Mouse (Mus musculus): ENCODE data around the gene Add1. TPM values are rescaled to one million over a fixed set of nuclear protein-coding genes. Genes with fewer than 3 reads are reported as not detected.

Gene Add1
- polyA plus RNA-seq, 1 experiment from 2014 or later: 158 TPM

GRCm38 (mm10) chr5:34641991-34642390 is 68.5 kb downstream of the Add1 start:
- peaks cover 3% of the 10 kb centered on the region for H3K4me1 ChIP-seq (ENCODE audit: control insufficient read depth, insufficient read depth, low read length)
- no peak overlapping the region for H3K4me2 ChIP-seq (ENCODE audit: low read depth, low read length)
- H3K27me3 ChIP-seq (ENCODE audit: control insufficient read depth, insufficient read depth, low read length): no peaks in the 10 kb centered on the region
- H3K9ac ChIP-seq (ENCODE audit: low read length): no peak overlapping the region
- no peaks in the 10 kb centered on the region for H3K9me3 ChIP-seq (replicated peaks; ENCODE audit: control insufficient read depth, low read length)
- WGBS: 84% methylated on average over 3 of the region's 3 CpGs
- H3K36me3 ChIP-seq (ENCODE audit: control insufficient read depth, insufficient read depth): peaks cover 62% of the 10 kb centered on the region
- H3K4me3 ChIP-seq (ENCODE audit: low read length): no peak overlapping the region
- no peak overlapping the region for H3K27ac ChIP-seq (ENCODE audit: low read length)
- no peak for ATAC-seq (replicated peaks; ENCODE audit: extremely low read depth, insufficient read depth, low FRiP score)

GRCm38 (mm10) chr5:34642932-34643331 is 69.5 kb downstream of the Add1 start:
- H3K4me2 ChIP-seq (ENCODE audit: low read depth, low read length): no peak overlapping the region
- no peaks in the 10 kb centered on the region for H3K9me3 ChIP-seq (replicated peaks; ENCODE audit: control insufficient read depth, low read length)
- no peak overlapping the region for H3K9ac ChIP-seq (ENCODE audit: low read length)
- no peak overlapping the region for H3K4me3 ChIP-seq (ENCODE audit: low read length)
- WGBS: 65% methylated on average over 5 of the region's 5 CpGs
- no peak overlapping the region for H3K27ac ChIP-seq (ENCODE audit: low read length)
- H3K4me1 ChIP-seq (ENCODE audit: control insufficient read depth, insufficient read depth, low read length): no peaks in the 10 kb centered on the region
- H3K27me3 ChIP-seq (ENCODE audit: control insufficient read depth, insufficient read depth, low read length): no peaks in the 10 kb centered on the region
- ATAC-seq (replicated peaks; ENCODE audit: extremely low read depth, insufficient read depth, low FRiP score): 0 out of 2 replicates have a peak, but pooled peaks have one; percentile 34
- H3K36me3 ChIP-seq (ENCODE audit: control insufficient read depth, insufficient read depth): peaks cover 68% of the 10 kb centered on the region

- Histone ChIP-seq H3K27me3 (ENCODE audit: control insufficient read depth, insufficient read depth, low read length) (no peaks in the 10 kb centered on the region), H3K4me1 (ENCODE audit: control insufficient read depth, insufficient read depth, low read length) (no peaks in the 10 kb centered on the region), H3K4me2 (ENCODE audit: low read depth, low read length) (no peak overlapping the region), H3K9ac (ENCODE audit: low read length) (no peak overlapping the region), H3K27ac (ENCODE audit: low read length) (no peak overlapping the region), H3K9me3 (replicated peaks; ENCODE audit: control insufficient read depth, low read length) (no peaks in the 10 kb centered on the region), H3K36me3 (ENCODE audit: control insufficient read depth, insufficient read depth) (peaks cover 78% of the 10 kb centered on the region), H3K4me3 (ENCODE audit: low read length) (no peak overlapping the region)
- no peak for ATAC-seq (replicated peaks; ENCODE audit: extremely low read depth, insufficient read depth, low FRiP score)
- 52% methylated on average over 4 of the region's 4 CpGs for WGBS
These were observed 74.1 kb downstream of the Add1 start for GRCm38 (mm10) chr5:34647581-34647980.

- no peaks in the 10 kb centered on the region for H3K9me3 ChIP-seq (replicated peaks; ENCODE audit: control insufficient read depth, low read length)
- H3K36me3 ChIP-seq (ENCODE audit: control insufficient read depth, insufficient read depth): peaks cover 75% of the 10 kb centered on the region
- no peak overlapping the region for H3K4me3 ChIP-seq (ENCODE audit: low read length)
- no peak for ATAC-seq (replicated peaks; ENCODE audit: extremely low read depth, insufficient read depth, low FRiP score)
- 90% methylated on average over 5 of the region's 5 CpGs for WGBS
- H3K27me3 ChIP-seq (ENCODE audit: control insufficient read depth, insufficient read depth, low read length): no peaks in the 10 kb centered on the region
- peaks cover 6% of the 10 kb centered on the region for H3K4me1 ChIP-seq (ENCODE audit: control insufficient read depth, insufficient read depth, low read length)
- no peak overlapping the region for H3K4me2 ChIP-seq (ENCODE audit: low read depth, low read length)
- H3K27ac ChIP-seq (ENCODE audit: low read length): no peak overlapping the region
- no peak overlapping the region for H3K9ac ChIP-seq (ENCODE audit: low read length)
These were observed 79.5 kb downstream of the Add1 start for GRCm38 (mm10) chr5:34652961-34653360.

DNA sequence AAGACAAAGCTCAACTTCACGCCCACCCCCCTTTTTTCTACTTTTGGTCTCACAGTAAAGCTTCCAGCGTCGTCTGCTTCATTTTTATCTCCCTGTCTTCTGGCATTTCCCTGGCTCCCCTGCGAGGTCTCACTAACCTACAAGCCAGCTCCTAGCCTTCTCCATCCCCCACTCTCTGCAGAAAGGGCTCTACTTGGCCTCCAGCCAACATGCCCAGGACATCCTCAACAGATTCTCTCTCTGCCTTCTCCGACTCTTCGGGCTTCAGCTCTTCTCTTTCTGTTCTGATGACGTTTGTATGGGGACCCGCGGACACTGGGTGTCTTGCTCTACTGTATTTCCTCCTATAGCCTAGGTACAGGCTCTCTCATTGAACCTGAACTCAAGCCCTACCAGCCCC is 81.4 kb downstream of the Add1 start:
- Histone ChIP-seq H3K27ac (ENCODE audit: low read length) (no peak overlapping the region), H3K36me3 (ENCODE audit: control insufficient read depth, insufficient read depth) (peaks cover 57% of the 10 kb centered on the region), H3K9me3 (replicated peaks; ENCODE audit: control insufficient read depth, low read length) (no peaks in the 10 kb centered on the region), H3K27me3 (ENCODE audit: control insufficient read depth, insufficient read depth, low read length) (no peaks in the 10 kb centered on the region), H3K4me3 (ENCODE audit: low read length) (no peak overlapping the region), H3K4me2 (ENCODE audit: low read depth, low read length) (no peak overlapping the region), H3K9ac (ENCODE audit: low read length) (no peak overlapping the region), H3K4me1 (ENCODE audit: control insufficient read depth, insufficient read depth, low read length) (peaks cover 12% of the 10 kb centered on the region)
- WGBS: 44% methylated on average over 9 of the region's 9 CpGs
- no peak for ATAC-seq (replicated peaks; ENCODE audit: extremely low read depth, insufficient read depth, low FRiP score)

- no peaks in the 10 kb centered on the region for H3K9me3 ChIP-seq (replicated peaks; ENCODE audit: control insufficient read depth, low read length)
- WGBS: 87% methylated on average over 8 of the region's 8 CpGs
- no peak for ATAC-seq (replicated peaks; ENCODE audit: extremely low read depth, insufficient read depth, low FRiP score)
- H3K27me3 ChIP-seq (ENCODE audit: control insufficient read depth, insufficient read depth, low read length): no peaks in the 10 kb centered on the region
- H3K4me3 ChIP-seq (ENCODE audit: low read length): no peak overlapping the region
- H3K36me3 ChIP-seq (ENCODE audit: control insufficient read depth, insufficient read depth): peaks cover 32% of the 10 kb centered on the region
- H3K27ac ChIP-seq (ENCODE audit: low read length): no peak overlapping the region
- no peak overlapping the region for H3K4me2 ChIP-seq (ENCODE audit: low read depth, low read length)
- no peak overlapping the region for H3K9ac ChIP-seq (ENCODE audit: low read length)
- H3K4me1 ChIP-seq (ENCODE audit: control insufficient read depth, insufficient read depth, low read length): peaks cover 14% of the 10 kb centered on the region
These were observed 84.1 kb downstream of the Add1 start for GRCm38 (mm10) chr5:34657556-34657955.

- Histone ChIP-seq H3K4me1 (ENCODE audit: control insufficient read depth, insufficient read depth, low read length) (peaks cover 16% of the 10 kb centered on the region), H3K4me2 (ENCODE audit: low read depth, low read length) (peak within 1 kb of the TSS; percentile 81), H3K36me3 (ENCODE audit: control insufficient read depth, insufficient read depth) (peaks cover 15% of the 10 kb centered on the region), H3K9me3 (replicated peaks; ENCODE audit: control insufficient read depth, low read length) (no peaks in the 10 kb centered on the region), H3K4me3 (ENCODE audit: low read length) (peak within 1 kb of the TSS; percentile 70), H3K27me3 (ENCODE audit: control insufficient read depth, insufficient read depth, low read length) (no peaks in the 10 kb centered on the region), H3K9ac (ENCODE audit: low read length) (peak within 1 kb of the TSS; percentile 80), H3K27ac (ENCODE audit: low read length) (peak within 1 kb of the TSS; percentile 90)
- WGBS: under 1% methylated on average over 60 of the region's 60 CpGs
- peak; percentile 100 for ATAC-seq (replicated peaks; ENCODE audit: extremely low read depth, insufficient read depth, low FRiP score)
These were observed 86.5 kb downstream of the Add1 start, which contains the start of the genes Nop14 and Grk4 for GRCm38 (mm10) chr5:34659686-34660590. Nop14 (minus strand) TSS chr5:34660148. Grk4 (plus strand) TSS chr5:34660379.

DNA sequence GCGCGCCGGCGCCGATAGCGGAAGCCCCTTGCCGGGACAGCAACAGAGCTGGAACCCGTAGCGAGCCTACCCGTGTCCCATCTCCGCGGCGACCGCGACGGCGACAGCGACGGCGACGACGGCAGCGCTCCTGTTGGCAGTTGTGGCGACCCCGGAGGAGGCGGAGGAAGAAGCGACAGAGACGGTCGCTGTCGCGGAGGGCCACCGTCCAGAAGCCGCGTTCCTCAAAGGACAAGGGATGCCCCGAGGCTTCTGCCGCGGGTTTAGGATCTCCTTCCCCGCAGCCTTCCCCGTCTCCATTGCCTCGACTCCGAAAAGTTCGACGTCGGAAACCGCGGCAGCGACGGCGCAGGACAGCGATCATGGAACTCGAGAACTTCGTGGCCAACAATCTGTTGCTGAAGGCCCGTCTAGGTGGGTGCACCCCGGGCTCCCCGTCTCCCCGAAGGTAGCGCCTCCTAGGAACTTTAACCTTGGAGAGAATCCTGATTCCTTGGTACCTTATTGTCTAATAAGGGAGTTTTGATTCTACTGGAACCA is 87.2 kb downstream of the Add1 start:
- Histone ChIP-seq H3K27me3 (ENCODE audit: control insufficient read depth, insufficient read depth, low read length) (no peaks in the 10 kb centered on the region), H3K27ac (ENCODE audit: low read length) (peak overlapping the region; percentile 90), H3K36me3 (ENCODE audit: control insufficient read depth, insufficient read depth) (peaks cover 14% of the 10 kb centered on the region), H3K4me2 (ENCODE audit: low read depth, low read length) (peak overlapping the region; percentile 70), H3K9ac (ENCODE audit: low read length) (peak overlapping the region; percentile 80), H3K4me3 (ENCODE audit: low read length) (peak overlapping the region; percentile 70), H3K4me1 (ENCODE audit: control insufficient read depth, insufficient read depth, low read length) (peaks cover 13% of the 10 kb centered on the region), H3K9me3 (replicated peaks; ENCODE audit: control insufficient read depth, low read length) (no peaks in the 10 kb centered on the region)
- ATAC-seq (replicated peaks; ENCODE audit: extremely low read depth, insufficient read depth, low FRiP score): 0 out of 2 replicates have a peak, but pooled peaks have one; percentile 0
- WGBS: under 1% methylated on average over 57 of the region's 57 CpGs

- Histone ChIP-seq H3K4me2 (ENCODE audit: low read depth, low read length) (no peak overlapping the region), H3K9ac (ENCODE audit: low read length) (no peak overlapping the region), H3K27me3 (ENCODE audit: control insufficient read depth, insufficient read depth, low read length) (no peaks in the 10 kb centered on the region), H3K9me3 (replicated peaks; ENCODE audit: control insufficient read depth, low read length) (no peaks in the 10 kb centered on the region), H3K4me1 (ENCODE audit: control insufficient read depth, insufficient read depth, low read length) (peaks cover 13% of the 10 kb centered on the region), H3K36me3 (ENCODE audit: control insufficient read depth, insufficient read depth) (0 out of 2 replicates have a peak, but pooled peaks cover 4% of the 10 kb centered on the region), H3K27ac (ENCODE audit: low read length) (no peak overlapping the region), H3K4me3 (ENCODE audit: low read length) (no peak overlapping the region)
- WGBS: 83% methylated on average over 4 of the region's 4 CpGs
- no peak for ATAC-seq (replicated peaks; ENCODE audit: extremely low read depth, insufficient read depth, low FRiP score)
These were observed 88.4 kb downstream of the Add1 start for GRCm38 (mm10) chr5:34661909-34662308.
